Mouse (Mus musculus) ES-E14 (cell line): ENCODE measurements around the gene Josd2. TPM values are rescaled to one million over a fixed set of nuclear protein-coding genes. Genes with fewer than 3 reads are reported as not detected.

Source experiments
- DNase-seq: peaks from one replicate; pipeline ENCODE4 v3.0.0-alpha.2; 2013; ENCODE audit warnings: low read depth, low spot score
- H3K27ac ChIP-seq: 2 replicates; pipeline ENCODE4 v1.5.1; 2012; ENCODE audit warnings: low read depth, mild to moderate bottlenecking, low read length, moderate library complexity, mixed read lengths; ENCODE audit not compliant: poor library complexity, insufficient read depth, severe bottlenecking
- H3K36me3 ChIP-seq: 2 replicates; pipeline ENCODE4 v1.6.1; 2012; ENCODE audit warnings: mild to moderate bottlenecking, low read length, moderate library complexity, mixed read lengths; ENCODE audit not compliant: control insufficient read depth, poor library complexity, insufficient read depth, severe bottlenecking
- H3K4me1 ChIP-seq, 2 experiments: fragments of 150-350 bp in 1 of 2; sonication (generic) in 1 of 2; 2 replicates each; pipeline ENCODE4 v1.6.1; 2012; ENCODE audit warnings: low read length in 2 of 2, mild to moderate bottlenecking in 1 of 2, mixed read lengths in 1 of 2; ENCODE audit not compliant: control insufficient read depth in 2 of 2, insufficient read depth in 2 of 2, poor library complexity in 1 of 2
- H3K4me3 ChIP-seq, 2 experiments: fragments of 150-350 bp in 1 of 2; sonication (generic) in 1 of 2; 2 replicates each; pipeline ENCODE4 v1.5.1; 2012; ENCODE audit warnings: low read length in 2 of 2, low read depth in 1 of 2, mild to moderate bottlenecking in 1 of 2, mixed read lengths in 1 of 2; ENCODE audit not compliant: insufficient read depth in 1 of 2, poor library complexity in 1 of 2, severe bottlenecking in 1 of 2
- H3K9ac ChIP-seq: 2 replicates; pipeline ENCODE4 v1.6.1; 2012; ENCODE audit warnings: low read depth, mild to moderate bottlenecking, low read length, mixed read lengths; ENCODE audit not compliant: poor library complexity, insufficient read depth, severe bottlenecking
- H3K9me3 ChIP-seq: fragments of 150-350 bp; sonication (generic); 2 replicates; pipeline ENCODE4 v1.6.1; 2012; ENCODE audit warnings: low read depth, mild to moderate bottlenecking, low read length; ENCODE audit not compliant: control insufficient read depth, insufficient read depth
- CHD2 ChIP-seq: IDR thresholded peaks from 2 replicates; pipeline ENCODE4 v1.6.1; 2014; ENCODE audit warnings: mild to moderate bottlenecking, low read depth, low read length, inconsistent platforms
- HCFC1 ChIP-seq: IDR thresholded peaks from 2 replicates; pipeline ENCODE4 v1.6.1; 2012; ENCODE audit warnings: low read length, inconsistent platforms, borderline replicate concordance; ENCODE audit not compliant: insufficient read depth
- MAFK ChIP-seq: IDR thresholded peaks from 2 replicates; pipeline ENCODE4 v1.6.1; 2014; ENCODE audit warnings: mild to moderate bottlenecking, low read depth, low read length, inconsistent platforms; ENCODE audit not compliant: insufficient read depth
- ZC3H11A ChIP-seq: IDR thresholded peaks from 2 replicates; pipeline ENCODE4 v1.6.1; 2012; ENCODE audit warnings: low read depth, mild to moderate bottlenecking, inconsistent platforms, low read length, borderline replicate concordance
- ZNF384 ChIP-seq: IDR thresholded peaks from 2 replicates; pipeline ENCODE4 v1.6.1; 2012; ENCODE audit warnings: low read depth, low read length, inconsistent platforms
- in situ Hi-C, 2 experiments: fragments of 600-800 bp; cut with MboI; formaldehyde crosslinking; loops; one replicate each; pipeline ENCODE4 v1.15.1; 2025; ENCODE audit warnings: low sequenced_read_pairs in 2 of 2, inconsistent platforms in 1 of 2; ENCODE audit not compliant: unreplicated experiment in 2 of 2
- total RNA-seq: library from RNA; depleted of rRNA; stranded (reverse); fragments of 300-350 nt; gene quantifications from 2 replicates; pipeline ENCODE4 v1.2.3, GENCODE M21; 2012; rRNA removed

Gene Josd2
- total RNA-seq, result 18.6 and 18.9 TPM in 2 replicates

- H3K4me3 ChIP-seq, result peak within 1 kb of the TSS; percentile 56 to 76
- TF ChIP-seq CHD2 (peak; percentile 98), HCFC1 (peak; percentile 97), ZNF384 (no peak)
- no peaks in the 10 kb centered on the region for H3K9me3 ChIP-seq
- in situ Hi-C loops, result no loop called here
- H3K9ac ChIP-seq, result peak within 1 kb of the TSS; percentile 76
- DNase-seq, result peak; percentile 95
- H3K4me1 ChIP-seq, result peaks cover 0 to 8% of the 10 kb centered on the region in 2 experiments; a peak in 1 of 4 replicates
- peak within 1 kb of the TSS; percentile 20; the same call in 1 of the 2 replicates for H3K27ac ChIP-seq
- H3K36me3 ChIP-seq, result no peaks in the 10 kb centered on the region
Measured at GRCm38 (mm10) chr7:44467811-44468411, at the start of gene Josd2. TSS of gene Josd2 (plus strand) at chr7:44467980.

GRCm38 (mm10) chr7:44427666-44428065 is 40.1 kb upstream of the Josd2 start:
- TF ChIP-seq ZC3H11A (no peak), MAFK (no peak), CHD2 (no peak), ZNF384 (no peak), HCFC1 (no peak)
- in situ Hi-C loops, result loop anchor here in 1 of 2 experiments (25.0 kb wide), 1 partner anchor 165 kb away; the partner anchor contains the start of genes Acp4 and Gm15517
- H3K9me3 ChIP-seq, result no peaks in the 10 kb centered on the region
- no peak overlapping the region for H3K9ac ChIP-seq
- H3K27ac ChIP-seq, result no peak overlapping the region
- H3K4me3 ChIP-seq, result peak overlapping the region; percentile 18 to 78; a peak in 2 of 4 replicates
- DNase-seq, result no peak
- H3K36me3 ChIP-seq, result no peaks in the 10 kb centered on the region
- H3K4me1 ChIP-seq, result peaks cover 0 to 12% of the 10 kb centered on the region in 2 experiments; a peak in 1 of 4 replicates

GRCm38 (mm10) chr7:44428171-44428950 is 39.4 kb upstream of the Josd2 start:
- Histone ChIP-seq H3K4me3 (peak overlapping the region; percentile 18 to 78; a peak in 3 of 4 replicates), H3K9ac (no peak overlapping the region), H3K4me1 (peaks cover 0 to 14% of the 10 kb centered on the region in 2 experiments; a peak in 1 of 4 replicates), H3K27ac (no peak overlapping the region), H3K9me3 (no peaks in the 10 kb centered on the region), H3K36me3 (no peaks in the 10 kb centered on the region)
- no peak for DNase-seq
- in situ Hi-C loops, result loop anchor here in 1 of 2 experiments (25.0 kb wide), 1 partner anchor 166 kb away; the partner anchor contains the start of genes Acp4 and Gm15517
- TF ChIP-seq ZNF384 (no peak), ZC3H11A (no peak), HCFC1 (no peak), MAFK (no peak), CHD2 (no peak)

GRCm38 (mm10) chr7:44428968-44429521 is 38.7 kb upstream of the Josd2 start, which contains the start of gene Lrrc4b:
TSS of gene Lrrc4b (plus strand) at chr7:44429018.
- no peaks in the 10 kb centered on the region for H3K9me3 ChIP-seq
- in situ Hi-C loops, result loop anchor here in 1 of 2 experiments (25.0 kb wide), 1 partner anchor 167 kb away; the partner anchor contains the start of genes Acp4 and Gm15517
- peak within 1 kb of the TSS; percentile 52 to 78; a peak in 3 of 4 replicates for H3K4me3 ChIP-seq
- no peak for TF ChIP-seq MAFK
- TF ChIP-seq ZC3H11A, result no peak
- no peak for TF ChIP-seq HCFC1
- no peaks in the 10 kb centered on the region for H3K36me3 ChIP-seq
- no peak within 1 kb of the TSS for H3K27ac ChIP-seq
- peaks cover 4 to 14% of the 10 kb centered on the region in 2 experiments; a peak in 2 of 4 replicates for H3K4me1 ChIP-seq
- H3K9ac ChIP-seq, result peak within 1 kb of the TSS; percentile 48
- DNase-seq, result no peak
